Mouse (Mus musculus): ENCODE measurements around the gene Vill.

DNA sequence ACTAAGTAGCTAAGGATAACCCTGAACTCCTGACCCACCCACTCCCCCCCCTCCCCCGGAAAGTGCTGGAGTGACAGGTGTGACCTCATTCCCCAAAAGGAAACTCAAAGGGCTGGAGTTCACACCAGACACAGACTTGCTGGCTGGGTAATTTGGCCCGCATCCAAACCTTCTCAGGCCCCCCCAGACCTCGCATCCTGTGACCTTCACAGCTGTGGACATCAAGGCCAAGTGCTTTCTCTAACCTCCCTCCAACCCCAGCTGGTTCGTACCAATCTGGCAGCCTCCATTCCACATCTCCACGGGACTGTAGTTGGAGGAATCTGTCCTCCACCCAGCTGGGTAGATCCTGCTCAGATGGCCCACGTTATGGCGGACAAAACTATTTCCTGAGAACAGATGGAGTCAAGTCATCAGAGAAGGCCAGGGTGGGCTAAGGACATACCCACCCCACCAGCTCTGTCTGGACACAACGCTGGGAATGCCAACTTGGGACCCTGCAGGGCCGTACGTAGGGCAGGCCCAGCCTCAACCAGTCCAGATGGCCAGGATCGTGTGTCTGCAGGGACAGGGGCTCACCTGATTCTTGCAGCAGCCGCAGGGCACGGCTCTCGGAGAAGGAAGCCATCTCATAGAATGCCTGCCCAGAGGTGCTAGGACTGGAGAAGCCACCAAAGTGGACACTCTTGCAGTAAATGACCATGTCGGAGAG is 20.8 kb downstream of the Vill start:
- TF ChIP-seq CTCF (IDR thresholded peaks at IDR 0.05; ENCODE audit: borderline replicate concordance, control insufficient read depth, extremely low read depth, insufficient read depth, low read length, poor library complexity) (no peak), POLR2A (IDR thresholded peaks at IDR 0.05; ENCODE audit: control insufficient read depth, extremely low read depth, insufficient read depth, low read length, poor library complexity) (no peak)

Measured in thymus, adult 2 months (tissue).